Mouse (Mus musculus) frontal cortex, adult (tissue): ENCODE results near the gene Pik3r6.

ENCODE experiments used
- ATAC-seq: cut with Nextera tagmentation; 2 replicates; pipeline ENCODE4 v1.9.2; 2017; ENCODE audit warnings: mild to moderate bottlenecking, moderate library complexity, mixed read lengths; ENCODE audit not compliant: low TSS enrichment

Gene Pik3r6

GRCm38 (mm10) chr11:68533971-68534475 lies 31.2 kb downstream of the Pik3r6 start:
- peak; percentile 36; the same call in 1 of the 2 replicates for ATAC-seq

- ATAC-seq: no peak
Observed at GRCm38 (mm10) chr11:68536026-68536425, 33.2 kb downstream of the Pik3r6 start.

- peak; percentile 64; the same call in 1 of the 2 replicates for ATAC-seq
Observed at GRCm38 (mm10) chr11:68536465-68536864, 33.6 kb downstream of the Pik3r6 start.

- ATAC-seq: peak; percentile 75
Observed at GRCm38 (mm10) chr11:68539621-68540020, 36.8 kb downstream of the Pik3r6 start.

- ATAC-seq: no peak
Observed at GRCm38 (mm10) chr11:68544554-68544953, 41.7 kb downstream of the Pik3r6 start.

- no peak for ATAC-seq
Observed at GRCm38 (mm10) chr11:68545172-68545571, 42.4 kb downstream of the Pik3r6 start.

- no peak for ATAC-seq
Observed at GRCm38 (mm10) chr11:68545682-68546222, 42.9 kb downstream of the Pik3r6 start.

- no peak for ATAC-seq
Observed at GRCm38 (mm10) chr11:68547484-68547883, 44.7 kb downstream of the Pik3r6 start.

- no peak for ATAC-seq
Observed at GRCm38 (mm10) chr11:68549597-68549996, 46.8 kb downstream of the Pik3r6 start.

- ATAC-seq: no peak
Observed at GRCm38 (mm10) chr11:68550358-68550757, 47.5 kb downstream of the Pik3r6 start.

- no peak for ATAC-seq
Observed at GRCm38 (mm10) chr11:68553981-68554471, 51.2 kb downstream of the Pik3r6 start.

GRCm38 (mm10) chr11:68555918-68556584 lies 53.2 kb downstream of the Pik3r6 start, which contains the start of gene Mfsd6l:
Gene Mfsd6l (plus strand): TSS chr11:68556186.
- no peak for ATAC-seq

GRCm38 (mm10) chr11:68559546-68559945 lies 56.7 kb downstream of the Pik3r6 start:
- ATAC-seq: no peak

GRCm38 (mm10) chr11:68561957-68562950 lies 59.4 kb downstream of the Pik3r6 start:
- no peak for ATAC-seq

- no peak for ATAC-seq
Observed at GRCm38 (mm10) chr11:68564356-68565031, 61.7 kb downstream of the Pik3r6 start.

- no peak for ATAC-seq
Observed at GRCm38 (mm10) chr11:68565032-68565429, 62.2 kb downstream of the Pik3r6 start.

- ATAC-seq: peak; percentile 92
Observed at GRCm38 (mm10) chr11:68566447-68567059, 63.7 kb downstream of the Pik3r6 start.

GRCm38 (mm10) chr11:68570861-68571260 lies 68.0 kb downstream of the Pik3r6 start:
- ATAC-seq: no peak

- no peak for ATAC-seq
Observed at GRCm38 (mm10) chr11:68577076-68577475, 74.3 kb downstream of the Pik3r6 start.

- peak; percentile 75 for ATAC-seq
Observed at GRCm38 (mm10) chr11:68579462-68579881, 76.7 kb downstream of the Pik3r6 start.

- ATAC-seq: no peak
Observed at GRCm38 (mm10) chr11:68580566-68580965, 77.7 kb downstream of the Pik3r6 start.
